Mouse (Mus musculus) olfactory bulb, adult 2 months (tissue): ENCODE measurements at regions not wholly inside any gene's neighbourhood (a gene's known extent, or its start where the extent isn't known, plus 50 kb on each side); places are given as distances from the start of the nearest gene placed in this dataset.

Experiments used
- CTCF ChIP-seq: fragments of 200-500 bp; IDR thresholded peaks from 2 replicates; pipeline ENCODE4 v1.5.1; 2012; ENCODE audit warnings: low read depth, mild to moderate bottlenecking, low read length, moderate library complexity; ENCODE audit not compliant: insufficient read depth
- POLR2A ChIP-seq: fragments of 200-500 bp; IDR thresholded peaks from 2 replicates; pipeline ENCODE4 v1.6.1; 2012; ENCODE audit warnings: mild to moderate bottlenecking, low read depth, low read length, moderate library complexity; ENCODE audit not compliant: insufficient read depth

DNA sequence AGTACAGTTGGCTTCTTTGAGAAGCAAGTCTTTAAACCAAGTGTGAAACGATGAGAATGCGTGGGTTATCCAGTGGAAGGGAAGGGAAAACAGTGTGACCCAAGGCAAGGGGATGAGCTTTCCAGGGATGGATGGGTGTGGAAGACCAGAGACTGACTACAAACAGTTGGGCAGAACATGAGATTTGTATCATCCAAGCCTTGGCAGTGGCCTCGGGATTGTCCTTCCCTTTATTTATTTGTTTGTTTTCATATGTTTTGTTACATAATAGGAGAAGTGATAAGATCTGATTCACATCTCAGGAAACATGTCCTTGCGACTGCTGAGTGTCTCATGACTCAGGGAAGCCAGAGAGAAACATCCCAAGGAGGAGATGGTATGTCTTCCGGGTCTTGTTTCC, 585.4 kb upstream of the Nox3 start:
- TF ChIP-seq CTCF (no peak), POLR2A (no peak)
